Mouse (Mus musculus): ENCODE measurements around the gene Pde11a.

Pde11a gene

GRCm38 (mm10) chr2:76338215-76339156 lies at the start of gene Pde11a:
Pde11a (minus strand) TSS chr2:76338774.
- DNase-seq, result no peak

GRCm38 (mm10) chr2:76386531-76386930 lies 48.0 kb upstream of the Pde11a start:
- DNase-seq, result no peak

GRCm38 (mm10) chr2:76378646-76379045 lies 40.1 kb upstream of the Pde11a start:
- no peak for DNase-seq

- no peak for DNase-seq
These were observed 36.1 kb upstream of the Pde11a start for GRCm38 (mm10) chr2:76374544-76375206.

GRCm38 (mm10) chr2:76372244-76372643 lies 33.7 kb upstream of the Pde11a start:
- no peak for DNase-seq

GRCm38 (mm10) chr2:76370656-76370922 lies 32.0 kb upstream of the Pde11a start:
- DNase-seq, result no peak

GRCm38 (mm10) chr2:76369821-76370655 lies 31.5 kb upstream of the Pde11a start, which contains the start of gene Rbm45:
Rbm45 (plus strand) TSS chr2:76369984.
- DNase-seq, result peak; percentile 84

GRCm38 (mm10) chr2:76368861-76369660 lies 30.5 kb upstream of the Pde11a start:
- DNase-seq, result no peak

GRCm38 (mm10) chr2:76367188-76367922 lies 28.8 kb upstream of the Pde11a start:
- DNase-seq, result peak; percentile 55

GRCm38 (mm10) chr2:76365811-76366210 lies 27.2 kb upstream of the Pde11a start:
- DNase-seq, result no peak

GRCm38 (mm10) chr2:76362111-76362510 lies 23.5 kb upstream of the Pde11a start:
- no peak for DNase-seq

GRCm38 (mm10) chr2:76360226-76360625 lies 21.7 kb upstream of the Pde11a start, which contains the start of gene Cyct:
Cyct (minus strand) TSS chr2:76360450.
- DNase-seq, result no peak

- DNase-seq, result no peak
These were observed 9.3 kb upstream of the Pde11a start for GRCm38 (mm10) chr2:76347839-76348238.

GRCm38 (mm10) chr2:76342146-76342545 lies 3.6 kb upstream of the Pde11a start:
- no peak for DNase-seq

GRCm38 (mm10) chr2:76334596-76334995 lies 4.0 kb downstream of the Pde11a start:
- DNase-seq, result no peak

- no peak for DNase-seq
These were observed 6.3 kb downstream of the Pde11a start for GRCm38 (mm10) chr2:76332161-76332805.

GRCm38 (mm10) chr2:76330081-76330480 lies 8.5 kb downstream of the Pde11a start:
- DNase-seq, result no peak

- no peak for DNase-seq
These were observed 12.4 kb downstream of the Pde11a start for GRCm38 (mm10) chr2:76326161-76326560.

- no peak for DNase-seq
These were observed 14.1 kb downstream of the Pde11a start for GRCm38 (mm10) chr2:76324463-76324862.

GRCm38 (mm10) chr2:76323185-76323875 lies 15.2 kb downstream of the Pde11a start:
- DNase-seq, result no peak
